Mouse (Mus musculus): Measurements from ENCODE around the gene Prkn. TPM values are rescaled to one million over a fixed set of nuclear protein-coding genes. Genes with fewer than 3 reads are reported as not detected.
A peak's percentile ranks its signal among the peaks of the same experiment; 100 is the strongest.

Prkn gene
- 0.42 and 1.9 TPM in 2 replicates for total RNA-seq (2015; ENCODE audit: low replicate concordance)
- total RNA-seq (2017; ENCODE audit: low replicate concordance): 0.85 and 1.1 TPM in 2 replicates

- peak; percentile 98 for ATAC-seq (replicated peaks; ENCODE audit: low FRiP score, poor library complexity, severe bottlenecking)
Observed at GRCm38 (mm10) chr17:10840148-10840707, at the start of gene Prkn, which contains the start of gene Pacrg. TSS of gene Prkn (plus strand) at chr17:10840384. TSS of gene Pacrg (minus strand) at chr17:10840311.

- ATAC-seq (replicated peaks; ENCODE audit: low FRiP score, poor library complexity, severe bottlenecking): no peak
Observed at GRCm38 (mm10) chr17:10791661-10792060, 48.5 kb upstream of the Prkn start.

GRCm38 (mm10) chr17:10806692-10807091 is 33.5 kb upstream of the Prkn start:
- ATAC-seq (replicated peaks; ENCODE audit: low FRiP score, poor library complexity, severe bottlenecking): no peak

- no peak for ATAC-seq (replicated peaks; ENCODE audit: low FRiP score, poor library complexity, severe bottlenecking)
Observed at GRCm38 (mm10) chr17:10807261-10807998, 32.8 kb upstream of the Prkn start.

- ATAC-seq (replicated peaks; ENCODE audit: low FRiP score, poor library complexity, severe bottlenecking): no peak
Observed at GRCm38 (mm10) chr17:10808571-10808970, 31.6 kb upstream of the Prkn start.

GRCm38 (mm10) chr17:10818971-10819370 is 21.2 kb upstream of the Prkn start:
- ATAC-seq (replicated peaks; ENCODE audit: low FRiP score, poor library complexity, severe bottlenecking): no peak

- ATAC-seq (replicated peaks; ENCODE audit: low FRiP score, poor library complexity, severe bottlenecking): 0 out of 2 replicates have a peak, but pooled peaks have one; percentile 48
Observed at GRCm38 (mm10) chr17:10840731-10841201, 582 bp downstream of the Prkn start.

GRCm38 (mm10) chr17:10854207-10854606 is 14.0 kb downstream of the Prkn start:
- no peak for ATAC-seq (replicated peaks; ENCODE audit: low FRiP score, poor library complexity, severe bottlenecking)

GRCm38 (mm10) chr17:10874208-10875187 is 34.3 kb downstream of the Prkn start:
- ATAC-seq (replicated peaks; ENCODE audit: low FRiP score, poor library complexity, severe bottlenecking): no peak

- ATAC-seq (replicated peaks; ENCODE audit: low FRiP score, poor library complexity, severe bottlenecking): no peak
Observed at GRCm38 (mm10) chr17:10878986-10879385, 38.8 kb downstream of the Prkn start.

GRCm38 (mm10) chr17:10882260-10882659 is 42.1 kb downstream of the Prkn start:
- no peak for ATAC-seq (replicated peaks; ENCODE audit: low FRiP score, poor library complexity, severe bottlenecking)

- ATAC-seq (replicated peaks; ENCODE audit: low FRiP score, poor library complexity, severe bottlenecking): no peak
Observed at GRCm38 (mm10) chr17:10887924-10888323, 47.7 kb downstream of the Prkn start.

- no peak for ATAC-seq (replicated peaks; ENCODE audit: low FRiP score, poor library complexity, severe bottlenecking)
Observed at GRCm38 (mm10) chr17:10901686-10902228, 61.6 kb downstream of the Prkn start.

GRCm38 (mm10) chr17:10936698-10937097 is 96.5 kb downstream of the Prkn start:
- no peak for ATAC-seq (replicated peaks; ENCODE audit: low FRiP score, poor library complexity, severe bottlenecking)

GRCm38 (mm10) chr17:10937844-10938243 is 97.7 kb downstream of the Prkn start:
- no peak for ATAC-seq (replicated peaks; ENCODE audit: low FRiP score, poor library complexity, severe bottlenecking)

- ATAC-seq (replicated peaks; ENCODE audit: low FRiP score, poor library complexity, severe bottlenecking): no peak
Observed at GRCm38 (mm10) chr17:10938755-10939154, 98.6 kb downstream of the Prkn start.

GRCm38 (mm10) chr17:10946552-10946951 is 106.4 kb downstream of the Prkn start:
- no peak for ATAC-seq (replicated peaks; ENCODE audit: low FRiP score, poor library complexity, severe bottlenecking)

GRCm38 (mm10) chr17:10947614-10948013 is 107.4 kb downstream of the Prkn start:
- no peak for ATAC-seq (replicated peaks; ENCODE audit: low FRiP score, poor library complexity, severe bottlenecking)

GRCm38 (mm10) chr17:10959066-10959864 is 119.1 kb downstream of the Prkn start:
- no peak for ATAC-seq (replicated peaks; ENCODE audit: low FRiP score, poor library complexity, severe bottlenecking)
